Mouse (Mus musculus) intestine, postnatal 0 days (tissue): ENCODE measurements at regions not wholly inside any gene's neighbourhood (a gene's known extent, or its start where the extent isn't known, plus 50 kb on each side); places are given as distances from the start of the nearest gene placed in this dataset.

ENCODE experiments used
- ATAC-seq: fragments of 200-750 bp; cut with Nextera tagmentation; 2 replicates; pipeline ENCODE4 v1.8.0; 2017; ENCODE audit warnings: mild to moderate bottlenecking, moderate TSS enrichment, moderate library complexity
- H3K27ac ChIP-seq: fragments of 300-500 bp; sonication (generic); 2 replicates; pipeline ENCODE4 v1.5.1; 2014; ENCODE audit warnings: mild to moderate bottlenecking, low read depth, low read length, moderate library complexity
- H3K27me3 ChIP-seq: fragments of 300-500 bp; sonication (generic); replicated peaks from 2 replicates; pipeline ENCODE4 v1.6.1; 2014; ENCODE audit warnings: low read length, mixed read lengths; ENCODE audit not compliant: control insufficient read depth, insufficient read depth
- H3K36me3 ChIP-seq: fragments of 300-500 bp; sonication (generic); 2 replicates; pipeline ENCODE4 v1.6.1; 2014; ENCODE audit warnings: mild to moderate bottlenecking, moderate library complexity; ENCODE audit not compliant: control insufficient read depth, insufficient read depth
- H3K4me1 ChIP-seq: fragments of 300-500 bp; sonication (generic); replicated peaks from 2 replicates; pipeline ENCODE4 v1.6.1; 2014; ENCODE audit warnings: antibody characterized with exemption, low read length, mixed read lengths; ENCODE audit not compliant: control insufficient read depth, insufficient read depth
- H3K4me2 ChIP-seq: fragments of 300-500 bp; sonication (generic); replicated peaks from 2 replicates; pipeline ENCODE4 v1.6.1; 2014; ENCODE audit warnings: low read depth, mild to moderate bottlenecking, moderate library complexity
- H3K4me3 ChIP-seq: fragments of 300-500 bp; sonication (generic); 2 replicates; pipeline ENCODE4 v1.5.1; 2014; ENCODE audit warnings: low read depth, low read length
- H3K9ac ChIP-seq: fragments of 300-500 bp; sonication (generic); 2 replicates; pipeline ENCODE4 v1.6.1; 2014; ENCODE audit warnings: mild to moderate bottlenecking, low read depth, low read length
- H3K9me3 ChIP-seq: fragments of 300-500 bp; sonication (generic); 2 replicates; pipeline ENCODE4 v1.6.1; 2016; ENCODE audit warnings: mixed run types; ENCODE audit not compliant: control insufficient read depth
- CTCF ChIP-seq: sonication (generic); IDR thresholded peaks from 2 replicates; pipeline ENCODE4 v1.5.1; 2016; ENCODE audit warnings: low read depth, mild to moderate bottlenecking, control low read depth, antibody characterized with exemption, moderate library complexity
- WGBS: fragments of 180-500 bp; shearing (Covaris S2); extraction: QIAGEN DNeasy Blood & Tissue Kit; methylation state at CpG from one replicate; pipeline ENCODE4 v1.1.7; 2014; 5-methylcytosine and 5-hydroxymethylcytosine counted together

GRCm38 (mm10) chr15:61927385-61928120 is 1004.7 kb upstream of the A1bg start:
- ATAC-seq = no peak
- Histone ChIP-seq H3K27ac (no peak overlapping the region), H3K4me2 (no peak overlapping the region), H3K4me1 (no peaks in the 10 kb centered on the region), H3K9me3 (no peaks in the 10 kb centered on the region), H3K4me3 (no peak overlapping the region), H3K36me3 (no peaks in the 10 kb centered on the region), H3K9ac (no peak overlapping the region), H3K27me3 (no peaks in the 10 kb centered on the region)
- TF ChIP-seq CTCF = no peak
- 84% methylated on average over 15 of the region's 15 CpGs for WGBS

GRCm38 (mm10) chr15:61920041-61920440 is 997.2 kb upstream of the A1bg start:
- Histone ChIP-seq H3K27ac (no peak overlapping the region), H3K36me3 (no peaks in the 10 kb centered on the region), H3K27me3 (no peaks in the 10 kb centered on the region), H3K4me2 (no peak overlapping the region), H3K9me3 (no peaks in the 10 kb centered on the region), H3K4me1 (no peaks in the 10 kb centered on the region), H3K9ac (no peak overlapping the region), H3K4me3 (no peak overlapping the region)
- WGBS = 82% methylated on average over 2 of the region's 2 CpGs
- ATAC-seq = no peak
- TF ChIP-seq CTCF = no peak

- Histone ChIP-seq H3K27ac (no peak overlapping the region), H3K4me1 (no peaks in the 10 kb centered on the region), H3K9me3 (no peaks in the 10 kb centered on the region), H3K9ac (no peak overlapping the region), H3K36me3 (no peaks in the 10 kb centered on the region), H3K4me2 (no peak overlapping the region), H3K4me3 (no peak overlapping the region), H3K27me3 (no peaks in the 10 kb centered on the region)
- 43% methylated on average over 7 of the region's 7 CpGs for WGBS
- no peak for TF ChIP-seq CTCF
- ATAC-seq = peak; percentile 77
These were observed 990.8 kb upstream of the A1bg start for GRCm38 (mm10) chr15:61913546-61914160.

GRCm38 (mm10) chr15:61905165-61905845 is 982.5 kb upstream of the A1bg start:
- Histone ChIP-seq H3K9me3 (no peaks in the 10 kb centered on the region), H3K4me1 (no peaks in the 10 kb centered on the region), H3K36me3 (no peaks in the 10 kb centered on the region), H3K4me3 (no peak overlapping the region), H3K27ac (peak overlapping the region; percentile 71), H3K9ac (no peak overlapping the region), H3K4me2 (peak overlapping the region; percentile 48), H3K27me3 (no peaks in the 10 kb centered on the region)
- no peak for TF ChIP-seq CTCF
- 39% methylated on average over 5 of the region's 5 CpGs for WGBS
- ATAC-seq = peak; percentile 99

- Histone ChIP-seq H3K4me2 (no peak overlapping the region), H3K4me1 (no peaks in the 10 kb centered on the region), H3K4me3 (no peak overlapping the region), H3K9ac (no peak overlapping the region), H3K27ac (no peak overlapping the region), H3K36me3 (no peaks in the 10 kb centered on the region), H3K9me3 (no peaks in the 10 kb centered on the region), H3K27me3 (no peaks in the 10 kb centered on the region)
- no peak for ATAC-seq
- TF ChIP-seq CTCF = no peak
- 99% methylated on average over 3 of the region's 3 CpGs for WGBS
These were observed 977.0 kb upstream of the A1bg start for GRCm38 (mm10) chr15:61899809-61900208.

GRCm38 (mm10) chr15:61897566-61897965 is 974.8 kb upstream of the A1bg start:
- 34% methylated on average over 4 of the region's 4 CpGs for WGBS
- no peaks in the 10 kb centered on the region for H3K9me3 ChIP-seq
- no peaks in the 10 kb centered on the region for H3K27me3 ChIP-seq
- H3K9ac ChIP-seq = no peak overlapping the region
- H3K36me3 ChIP-seq = no peaks in the 10 kb centered on the region
- TF ChIP-seq CTCF = no peak
- H3K4me1 ChIP-seq = no peaks in the 10 kb centered on the region
- H3K4me3 ChIP-seq = no peak overlapping the region
- ATAC-seq = no peak
- H3K4me2 ChIP-seq = no peak overlapping the region
- H3K27ac ChIP-seq = no peak overlapping the region
